Mouse (Mus musculus): ENCODE measurements around the gene Stap1.

DNA sequence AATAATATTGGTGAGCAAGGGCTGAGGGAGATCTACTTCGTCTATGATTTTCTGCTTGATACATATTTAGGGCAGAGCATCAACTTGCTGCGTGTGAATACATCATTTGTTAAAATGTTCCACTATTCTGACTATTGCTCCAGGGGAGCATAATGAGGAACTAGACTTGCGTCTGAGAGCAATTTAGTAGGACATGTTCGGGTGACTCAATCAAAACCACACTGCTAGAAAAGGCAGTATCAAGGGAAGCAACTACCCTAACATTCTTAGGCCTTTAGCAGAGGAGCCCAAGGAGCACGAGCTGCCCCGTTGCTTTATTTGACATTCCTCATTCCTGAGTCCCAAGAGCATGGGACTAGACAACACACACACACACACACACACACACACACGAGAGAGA, 13.4 kb downstream of the Stap1 start:
- TF ChIP-seq CTCF (IDR thresholded peaks at IDR 0.05; ENCODE audit: low read depth) (no peak), EP300 (optimal IDR thresholded peaks at IDR 0.05) (no peak)

Measured in stomach, postnatal 0 days (tissue).